Mouse (Mus musculus) embryo, embryonic 10 days (tissue): ENCODE results near the gene Defb41.
A peak's percentile ranks its signal among the peaks of the same experiment; 100 is the strongest.
"Not testable (repeated sequence)": the region's sequence is repeated elsewhere in the genome, so short reads cannot be mapped to it uniquely, and the experiment has no call there.

ENCODE experiments used
- DNase-seq: peaks from one replicate; pipeline ENCODE4 v3.0.0-alpha.2; 2015; ENCODE audit warnings: low spot score

The Defb41 gene

DNA sequence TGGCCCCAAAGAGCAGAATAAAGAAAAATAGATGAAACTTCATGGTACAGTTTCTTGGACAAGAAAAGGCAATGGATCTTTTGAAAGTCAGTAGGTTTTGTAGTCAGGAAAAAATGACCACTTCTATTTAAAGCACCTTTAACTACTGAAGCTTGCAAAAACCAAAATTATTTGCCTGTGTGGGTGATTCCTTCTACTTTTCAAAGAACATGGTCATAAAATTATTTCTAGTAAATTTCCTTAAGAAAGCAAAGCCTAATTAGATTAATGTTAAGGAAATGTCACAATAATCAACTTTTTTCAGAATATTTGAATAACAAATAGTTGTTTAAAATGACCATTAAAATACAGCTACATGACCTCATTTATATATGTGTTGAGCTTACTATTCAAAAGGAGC is at the start of gene Defb41:
TSS of gene Defb41 (minus strand) at position 101 of the 400 bp plus-strand sequence.
- DNase-seq = no peak

- no peak for DNase-seq
Measured at GRCm38 (mm10) chr1:18308474-18308829, 43.5 kb upstream of the Defb41 start.

DNA sequence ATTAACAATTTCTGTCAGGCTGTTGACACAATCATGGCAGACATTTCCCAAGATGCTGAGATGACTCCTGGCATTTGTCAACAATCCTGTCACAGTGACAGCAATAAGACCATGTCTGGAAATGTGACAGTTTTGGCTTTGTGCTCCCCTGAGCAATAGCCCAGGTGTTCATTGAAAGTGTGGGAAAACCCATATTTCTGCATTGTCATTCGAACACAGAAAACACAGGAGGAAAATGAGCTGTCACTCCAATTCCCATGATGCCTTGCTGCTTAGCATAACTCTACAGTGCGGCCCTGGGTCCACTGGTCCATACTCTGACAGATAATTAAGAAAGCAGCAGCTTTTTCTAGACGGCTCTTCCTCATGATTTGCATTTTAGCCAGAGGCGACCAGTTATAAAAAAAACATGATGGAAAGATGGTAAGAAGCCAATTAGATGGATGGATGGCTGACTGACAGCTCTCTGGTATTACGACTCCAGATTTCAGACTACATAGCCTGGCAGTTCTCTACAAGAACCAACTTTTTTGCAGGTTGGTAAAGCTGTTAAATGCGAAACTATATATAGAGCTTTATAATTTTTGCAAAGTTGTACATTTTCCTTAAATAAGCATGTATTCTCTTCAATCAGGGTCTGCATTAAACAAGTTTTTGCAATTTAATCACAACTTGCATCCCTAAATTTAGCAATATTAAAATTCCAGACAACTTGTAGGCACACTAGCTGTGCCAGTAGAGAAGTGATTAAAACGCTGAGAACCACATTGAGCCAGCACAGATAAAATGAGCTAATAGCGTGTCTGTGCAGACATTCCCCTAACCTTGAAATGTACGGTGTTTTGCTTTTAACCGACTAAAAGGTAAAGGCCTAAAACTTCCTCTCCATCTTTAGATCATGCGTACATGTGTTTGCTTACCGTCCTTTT is 42.9 kb upstream of the Defb41 start:
- DNase-seq = no peak

DNA sequence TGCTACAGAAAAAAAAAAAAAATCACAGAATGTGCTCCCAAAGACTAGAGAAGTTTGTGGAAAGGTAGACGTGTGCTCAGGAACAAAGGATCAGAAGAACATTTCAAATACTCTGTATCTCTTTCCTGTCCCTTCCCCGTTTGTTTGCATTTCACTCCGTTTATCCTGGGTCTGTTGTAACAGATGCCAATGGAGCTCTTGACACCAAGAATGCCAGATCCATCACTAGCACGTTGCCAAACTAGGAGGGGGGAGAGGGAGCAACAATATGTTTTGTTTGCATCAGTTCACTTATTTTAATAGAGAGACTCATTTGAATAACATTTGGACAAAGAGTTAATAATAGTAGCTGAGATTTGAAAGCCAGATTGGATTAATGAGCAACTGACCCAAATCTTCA is 27.6 kb upstream of the Defb41 start:
- no peak for DNase-seq

DNA sequence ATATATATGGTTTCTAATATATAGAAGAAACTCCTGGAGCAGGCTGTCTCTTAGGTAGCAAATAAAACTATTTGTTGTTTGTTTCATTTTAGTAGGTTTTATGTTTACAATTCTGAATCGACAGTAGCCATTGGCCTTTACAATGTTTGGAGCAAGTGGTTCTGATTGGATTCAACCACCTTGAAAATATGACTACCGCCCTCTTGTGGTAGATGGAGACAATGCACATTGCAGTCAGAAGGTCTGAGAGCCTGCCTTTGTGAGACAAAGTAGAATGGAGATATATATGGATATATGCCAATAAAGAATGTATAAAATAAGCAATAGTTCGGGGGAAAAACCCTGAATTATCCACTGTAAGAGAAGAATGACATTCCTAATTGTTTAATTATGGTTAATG is 23.9 kb upstream of the Defb41 start:
- DNase-seq = peak; percentile 25

- DNase-seq = no peak
Measured at GRCm38 (mm10) chr1:18287371-18287770, 22.4 kb upstream of the Defb41 start.

DNA sequence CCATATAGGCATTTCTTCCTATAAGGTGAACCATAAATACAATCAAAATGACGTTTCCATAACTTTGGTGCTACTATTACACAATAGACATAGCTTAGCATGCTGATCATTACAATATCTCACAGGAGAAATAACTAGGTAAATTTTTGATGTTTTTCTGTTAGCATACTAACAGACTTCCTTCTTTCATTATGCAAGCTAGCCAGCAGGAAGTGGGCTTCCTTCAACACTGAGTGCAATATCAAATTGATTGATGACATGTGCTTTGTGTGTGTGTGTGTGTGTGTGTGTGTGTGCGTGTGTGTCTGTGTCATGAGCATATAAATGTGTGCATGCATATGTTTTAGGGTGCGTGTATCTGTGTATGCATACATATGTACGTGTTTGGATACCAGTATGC is 6.2 kb upstream of the Defb41 start:
- no peak for DNase-seq

GRCm38 (mm10) chr1:18268845-18269244 is 3.9 kb upstream of the Defb41 start:
- DNase-seq = no peak

- not testable (repeated sequence) for DNase-seq
Measured at GRCm38 (mm10) chr1:18245801-18246580, 18.9 kb downstream of the Defb41 start.

DNA sequence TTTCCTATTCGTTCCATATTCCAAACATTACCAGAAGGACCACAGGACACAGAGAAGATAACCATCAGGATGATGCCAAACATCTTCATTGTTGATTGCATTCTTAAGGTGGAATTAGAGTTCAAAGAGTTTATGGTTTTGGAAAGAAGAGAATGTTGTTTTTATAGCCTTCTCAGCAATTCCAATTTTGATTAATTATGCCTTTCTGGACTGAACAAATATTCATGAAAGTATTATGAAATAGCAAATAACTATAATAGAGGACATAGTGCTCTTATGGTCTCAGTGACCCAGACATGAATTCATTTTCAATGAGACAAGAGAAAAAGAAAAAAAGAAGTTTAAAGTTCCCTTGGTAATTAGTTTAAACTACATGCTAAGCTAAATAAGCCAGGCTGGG is 27.6 kb downstream of the Defb41 start, which contains the start of gene Defb18:
TSS of gene Defb18 (minus strand) at position 101 of the 400 bp plus-strand sequence.
- no peak for DNase-seq

GRCm38 (mm10) chr1:18223385-18223945 is 41.5 kb downstream of the Defb41 start:
- DNase-seq = peak; percentile 64
